Mouse (Mus musculus): Measurements from ENCODE around the gene Fads2.

Gene Fads2

DNA sequence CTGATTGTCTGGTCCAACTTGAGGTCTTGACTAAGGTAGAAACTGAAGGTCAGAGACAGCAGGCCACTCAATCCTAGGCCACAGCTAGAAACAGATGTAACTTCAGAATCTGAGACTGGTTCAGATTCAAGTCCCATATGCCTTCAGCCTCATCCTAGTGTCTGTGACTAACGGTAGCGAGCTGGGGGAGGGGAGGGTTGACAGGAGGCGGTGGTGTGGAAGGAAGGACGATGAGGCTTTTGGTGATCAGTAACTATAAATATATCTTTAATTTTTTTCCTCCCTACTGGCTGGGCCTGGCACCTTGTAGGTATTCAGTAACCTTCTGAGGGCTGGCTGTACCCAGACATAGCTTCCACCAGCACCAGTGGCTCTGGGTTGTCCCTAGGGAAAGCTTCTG lies 86.1 kb downstream of the Fads2 start:
- no peak for DNase-seq (ENCODE audit: low read depth, low spot score)

DNA sequence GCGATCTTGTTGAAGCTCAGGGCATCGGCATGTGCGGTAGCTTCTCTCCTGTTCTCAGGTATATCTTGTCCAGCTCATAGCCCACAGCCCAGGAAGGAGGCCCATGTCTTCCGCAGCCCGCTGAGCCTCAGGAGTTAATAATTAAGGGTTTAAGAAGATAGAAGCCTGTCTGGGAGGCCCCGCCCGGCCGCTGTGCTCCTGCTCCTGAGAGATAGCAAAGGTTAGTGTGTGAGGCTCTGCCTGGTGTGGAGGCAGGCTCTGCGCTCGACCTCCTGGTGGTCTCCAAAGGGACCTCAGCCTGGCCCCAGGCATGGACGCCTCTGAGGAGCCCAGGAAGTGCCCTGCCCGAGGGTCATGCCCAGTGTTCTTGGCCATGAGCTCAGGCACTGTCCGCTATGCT lies 86.7 kb downstream of the Fads2 start:
- no peak for DNase-seq (ENCODE audit: low read depth, low spot score)

DNA sequence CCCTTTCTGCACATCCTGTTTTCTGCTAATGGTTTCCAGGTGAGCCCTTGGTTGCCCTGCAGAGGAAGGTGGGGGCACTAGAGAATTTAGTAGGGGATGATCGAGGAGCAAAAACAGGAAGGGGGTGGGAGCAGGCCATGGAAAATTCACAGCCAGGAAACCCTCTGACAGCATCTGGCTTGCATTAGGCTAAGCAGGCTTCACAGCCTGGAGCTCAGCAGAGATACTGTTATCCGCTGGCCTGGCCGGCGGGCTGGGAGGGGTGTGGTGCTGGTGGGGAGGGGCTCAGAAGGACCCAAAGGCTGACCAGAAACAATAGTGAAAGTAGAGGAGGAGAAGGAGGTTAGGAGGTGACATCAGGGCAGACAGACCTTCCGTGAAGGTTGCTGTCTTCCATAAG lies 87.6 kb downstream of the Fads2 start:
- DNase-seq (ENCODE audit: low read depth, low spot score), result no peak

DNA sequence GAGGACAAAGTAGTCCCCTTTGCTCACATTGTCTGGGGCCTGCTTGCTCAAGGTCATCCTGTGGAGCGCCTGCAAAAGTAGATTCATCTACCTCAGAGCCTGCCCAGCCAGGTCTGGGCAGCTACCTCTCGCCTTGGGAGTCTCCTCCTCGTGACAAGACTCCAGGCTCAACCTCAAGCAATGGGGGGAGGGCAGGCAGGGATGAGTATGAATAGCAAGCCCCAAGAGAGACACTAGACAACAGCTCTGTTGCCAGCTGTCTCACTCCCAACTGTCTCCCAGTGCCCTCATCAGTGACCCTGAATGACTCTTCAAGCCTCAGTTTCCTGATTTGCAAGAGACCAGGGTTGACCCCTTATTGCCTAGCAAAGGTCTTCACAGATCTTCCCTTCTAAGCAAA lies 88.2 kb downstream of the Fads2 start:
- no peak for DNase-seq (ENCODE audit: low read depth, low spot score)

GRCm38 (mm10) chr19:10012827-10013278 lies 88.7 kb downstream of the Fads2 start:
- no peak for DNase-seq (ENCODE audit: low read depth, low spot score)
